Mouse (Mus musculus): ENCODE results near the gene Rbfox1. TPM values are rescaled to one million over a fixed set of nuclear protein-coding genes. Genes with fewer than 3 reads are reported as not detected.

Gene Rbfox1
- polyA plus RNA-seq, 1 experiment, result 5.6 TPM

DNA sequence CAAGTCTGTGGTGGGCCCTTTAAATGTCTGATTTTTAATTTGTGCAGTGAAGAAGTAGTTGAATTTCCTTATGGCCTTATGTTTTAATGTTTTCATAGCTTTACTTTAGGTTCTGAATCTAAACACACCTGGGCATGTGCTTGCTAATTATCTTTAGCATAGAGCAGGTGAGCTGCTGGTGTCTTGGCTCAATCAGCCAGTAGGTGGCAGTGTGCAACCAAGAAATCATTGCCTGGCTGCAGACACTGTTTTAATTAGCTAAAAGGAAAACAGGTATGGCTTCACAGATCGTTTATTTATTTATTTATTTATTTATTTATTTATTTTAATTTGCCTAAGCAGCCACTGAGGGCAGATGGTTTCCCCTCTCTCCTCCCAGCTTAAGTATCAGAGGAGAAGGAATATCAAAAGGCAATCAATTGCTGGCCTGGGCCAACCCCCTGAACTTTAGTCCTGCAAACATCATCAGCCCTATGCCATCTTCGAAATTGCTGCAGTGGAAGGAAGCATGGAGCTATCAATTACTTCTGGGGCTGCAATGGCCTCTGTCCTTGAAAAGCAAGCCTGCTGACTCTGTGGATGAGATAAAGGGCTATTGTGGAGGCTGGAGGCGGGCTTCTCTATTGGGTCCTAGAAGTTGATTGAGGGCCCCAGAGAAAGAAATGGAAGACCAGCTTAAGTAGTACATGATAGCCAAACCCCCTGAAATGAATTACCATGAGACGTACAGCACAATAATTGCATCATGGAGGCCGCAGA, 618.6 kb downstream of the Rbfox1 start:
- WGBS, result 66% methylated on average over 5 of the region's 5 CpGs
- H3K36me3 ChIP-seq (ENCODE audit: control insufficient read depth, insufficient read depth, low read length), result no peaks in the 10 kb centered on the region
- H3K27me3 ChIP-seq (ENCODE audit: control insufficient read depth, insufficient read depth, low read length), result no peaks in the 10 kb centered on the region
- H3K27ac ChIP-seq (ENCODE audit: control insufficient read depth, insufficient read depth, low read length), result no peak overlapping the region
- no peak overlapping the region for H3K4me3 ChIP-seq (ENCODE audit: control insufficient read depth, insufficient read depth, low read length)
- no peak for DNase-seq
- no peak for TF ChIP-seq POLR2A (IDR thresholded peaks at IDR 0.05; ENCODE audit: control insufficient read depth, extremely low read depth, insufficient read depth, low read length, poor library complexity)
- no peak for TF ChIP-seq CTCF (IDR thresholded peaks at IDR 0.05; ENCODE audit: borderline replicate concordance, control insufficient read depth, extremely low read depth, insufficient read depth, low read length, poor library complexity)
- no peaks in the 10 kb centered on the region for H3K4me1 ChIP-seq (replicated peaks; ENCODE audit: control insufficient read depth, insufficient read depth, low read length)

DNA sequence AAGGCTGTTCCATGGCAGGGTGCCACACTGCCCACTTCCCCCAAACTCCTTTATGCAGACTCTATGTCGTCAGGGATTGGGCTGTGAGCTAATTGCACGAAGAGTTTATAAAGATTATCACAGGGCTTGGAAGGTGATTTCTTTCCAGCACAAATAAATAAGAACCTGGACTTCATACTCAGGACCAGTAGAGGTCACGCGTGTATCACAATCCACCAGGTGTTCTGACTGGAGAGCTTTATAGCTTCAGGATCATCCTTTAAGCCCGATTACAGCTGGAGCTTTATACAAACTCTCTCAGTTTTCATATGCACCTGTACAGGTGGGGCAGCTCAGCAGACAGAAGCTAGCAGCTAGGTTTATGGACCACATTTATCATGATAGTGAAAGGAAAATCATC, 623.8 kb downstream of the Rbfox1 start:
- no peaks in the 10 kb centered on the region for H3K36me3 ChIP-seq (ENCODE audit: control insufficient read depth, insufficient read depth, low read length)
- H3K4me3 ChIP-seq (ENCODE audit: control insufficient read depth, insufficient read depth, low read length), result no peak overlapping the region
- DNase-seq, result no peak
- no peaks in the 10 kb centered on the region for H3K27me3 ChIP-seq (ENCODE audit: control insufficient read depth, insufficient read depth, low read length)
- H3K27ac ChIP-seq (ENCODE audit: control insufficient read depth, insufficient read depth, low read length), result no peak overlapping the region
- 71% methylated on average over 5 of the region's 5 CpGs for WGBS
- no peaks in the 10 kb centered on the region for H3K4me1 ChIP-seq (replicated peaks; ENCODE audit: control insufficient read depth, insufficient read depth, low read length)
- TF ChIP-seq CTCF (IDR thresholded peaks at IDR 0.05; ENCODE audit: borderline replicate concordance, control insufficient read depth, extremely low read depth, insufficient read depth, low read length, poor library complexity) (no peak), POLR2A (IDR thresholded peaks at IDR 0.05; ENCODE audit: control insufficient read depth, extremely low read depth, insufficient read depth, low read length, poor library complexity) (no peak)

- Histone ChIP-seq H3K4me1 (replicated peaks; ENCODE audit: control insufficient read depth, insufficient read depth, low read length) (no peaks in the 10 kb centered on the region), H3K36me3 (ENCODE audit: control insufficient read depth, insufficient read depth, low read length) (no peaks in the 10 kb centered on the region), H3K27me3 (ENCODE audit: control insufficient read depth, insufficient read depth, low read length) (no peaks in the 10 kb centered on the region), H3K27ac (ENCODE audit: control insufficient read depth, insufficient read depth, low read length) (no peak overlapping the region), H3K4me3 (ENCODE audit: control insufficient read depth, insufficient read depth, low read length) (no peak overlapping the region)
- no peak for TF ChIP-seq POLR2A (IDR thresholded peaks at IDR 0.05; ENCODE audit: control insufficient read depth, extremely low read depth, insufficient read depth, low read length, poor library complexity)
- TF ChIP-seq CTCF (IDR thresholded peaks at IDR 0.05; ENCODE audit: borderline replicate concordance, control insufficient read depth, extremely low read depth, insufficient read depth, low read length, poor library complexity), result no peak
- no peak for DNase-seq
- 88% methylated on average over 3 of the region's 3 CpGs for WGBS
Observed at GRCm38 (mm10) chr16:6519474-6519873, 634.3 kb downstream of the Rbfox1 start.

GRCm38 (mm10) chr16:6525507-6526170, 640.5 kb downstream of the Rbfox1 start:
- no peak overlapping the region for H3K27ac ChIP-seq (ENCODE audit: control insufficient read depth, insufficient read depth, low read length)
- no peaks in the 10 kb centered on the region for H3K4me1 ChIP-seq (replicated peaks; ENCODE audit: control insufficient read depth, insufficient read depth, low read length)
- no peak overlapping the region for H3K4me3 ChIP-seq (ENCODE audit: control insufficient read depth, insufficient read depth, low read length)
- H3K36me3 ChIP-seq (ENCODE audit: control insufficient read depth, insufficient read depth, low read length), result no peaks in the 10 kb centered on the region
- no peak for DNase-seq
- H3K27me3 ChIP-seq (ENCODE audit: control insufficient read depth, insufficient read depth, low read length), result no peaks in the 10 kb centered on the region
- WGBS, result 71% methylated on average over 3 of the region's 3 CpGs
- no peak for TF ChIP-seq CTCF (IDR thresholded peaks at IDR 0.05; ENCODE audit: borderline replicate concordance, control insufficient read depth, extremely low read depth, insufficient read depth, low read length, poor library complexity)
- no peak for TF ChIP-seq POLR2A (IDR thresholded peaks at IDR 0.05; ENCODE audit: control insufficient read depth, extremely low read depth, insufficient read depth, low read length, poor library complexity)

DNA sequence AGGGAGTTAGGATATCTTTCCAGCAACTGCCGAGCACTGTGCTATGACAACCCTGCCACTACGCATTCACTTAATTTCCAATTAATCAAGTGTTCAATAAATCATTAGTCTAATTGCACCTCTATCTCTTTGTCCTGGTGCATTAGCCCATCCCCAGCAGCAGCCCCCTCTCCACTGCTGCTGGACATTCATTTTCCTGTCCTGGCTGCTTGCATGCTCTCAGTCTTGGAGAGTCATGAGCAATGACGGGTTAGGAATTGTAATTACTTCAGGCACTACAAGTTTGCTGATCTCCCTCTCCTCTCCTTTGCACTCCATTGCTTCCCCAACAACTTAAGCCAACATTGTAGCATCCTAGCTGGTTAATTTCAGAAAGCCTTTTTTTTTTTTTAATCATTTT, 646.3 kb downstream of the Rbfox1 start:
- H3K4me1 ChIP-seq (replicated peaks; ENCODE audit: control insufficient read depth, insufficient read depth, low read length), result no peaks in the 10 kb centered on the region
- H3K27ac ChIP-seq (ENCODE audit: control insufficient read depth, insufficient read depth, low read length), result no peak overlapping the region
- WGBS, result 96% methylated on average over 3 of the region's 3 CpGs
- no peak for DNase-seq
- H3K36me3 ChIP-seq (ENCODE audit: control insufficient read depth, insufficient read depth, low read length), result no peaks in the 10 kb centered on the region
- no peak overlapping the region for H3K4me3 ChIP-seq (ENCODE audit: control insufficient read depth, insufficient read depth, low read length)
- TF ChIP-seq POLR2A (IDR thresholded peaks at IDR 0.05; ENCODE audit: control insufficient read depth, extremely low read depth, insufficient read depth, low read length, poor library complexity) (no peak), CTCF (IDR thresholded peaks at IDR 0.05; ENCODE audit: borderline replicate concordance, control insufficient read depth, extremely low read depth, insufficient read depth, low read length, poor library complexity) (no peak)
- H3K27me3 ChIP-seq (ENCODE audit: control insufficient read depth, insufficient read depth, low read length), result no peaks in the 10 kb centered on the region

GRCm38 (mm10) chr16:6532077-6532995, 647.2 kb downstream of the Rbfox1 start:
- H3K4me3 ChIP-seq (ENCODE audit: control insufficient read depth, insufficient read depth, low read length), result no peak overlapping the region
- WGBS, result 86% methylated on average over 9 of the region's 9 CpGs
- H3K36me3 ChIP-seq (ENCODE audit: control insufficient read depth, insufficient read depth, low read length), result no peaks in the 10 kb centered on the region
- no peaks in the 10 kb centered on the region for H3K4me1 ChIP-seq (replicated peaks; ENCODE audit: control insufficient read depth, insufficient read depth, low read length)
- no peak for DNase-seq
- no peak overlapping the region for H3K27ac ChIP-seq (ENCODE audit: control insufficient read depth, insufficient read depth, low read length)
- no peaks in the 10 kb centered on the region for H3K27me3 ChIP-seq (ENCODE audit: control insufficient read depth, insufficient read depth, low read length)
- TF ChIP-seq CTCF (IDR thresholded peaks at IDR 0.05; ENCODE audit: borderline replicate concordance, control insufficient read depth, extremely low read depth, insufficient read depth, low read length, poor library complexity) (no peak), POLR2A (IDR thresholded peaks at IDR 0.05; ENCODE audit: control insufficient read depth, extremely low read depth, insufficient read depth, low read length, poor library complexity) (no peak)

All from thymus, adult 2 months (tissue).